Mouse (Mus musculus): ENCODE results near the gene Plxna4.

DNA sequence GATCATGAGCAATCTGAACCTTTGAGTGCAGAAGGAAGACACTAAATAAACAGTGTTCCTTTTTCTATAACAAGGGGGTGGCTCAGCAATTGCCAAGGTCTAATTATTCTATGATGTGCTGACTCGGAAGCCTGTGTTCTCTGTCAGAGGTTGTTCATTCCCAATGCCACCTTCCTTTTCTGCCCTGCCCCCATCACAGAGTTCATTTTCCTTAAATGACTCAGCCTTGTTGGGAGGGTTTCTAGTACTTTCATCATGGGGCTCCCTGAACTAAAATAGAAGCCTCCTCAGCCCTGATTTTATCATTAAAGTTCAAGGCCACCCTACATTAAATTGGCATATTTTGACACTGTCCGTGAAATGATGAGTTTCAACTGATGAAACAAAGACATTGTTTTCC is 242.0 kb downstream of the Plxna4 start:
- TF ChIP-seq CTCF (IDR thresholded peaks at IDR 0.05; ENCODE audit: extremely low read depth, insufficient read length, insufficient replicate concordance, low read depth, low read length) (no peak), POLR2A (IDR thresholded peaks at IDR 0.05; ENCODE audit: low read depth, low read length) (no peak)
